Mouse (Mus musculus): ENCODE results near the gene Psg19.
"Not testable (repeated sequence)": the region's sequence is repeated elsewhere in the genome, so short reads cannot be mapped to it uniquely, and the experiment has no call there.

The Psg19 gene

DNA sequence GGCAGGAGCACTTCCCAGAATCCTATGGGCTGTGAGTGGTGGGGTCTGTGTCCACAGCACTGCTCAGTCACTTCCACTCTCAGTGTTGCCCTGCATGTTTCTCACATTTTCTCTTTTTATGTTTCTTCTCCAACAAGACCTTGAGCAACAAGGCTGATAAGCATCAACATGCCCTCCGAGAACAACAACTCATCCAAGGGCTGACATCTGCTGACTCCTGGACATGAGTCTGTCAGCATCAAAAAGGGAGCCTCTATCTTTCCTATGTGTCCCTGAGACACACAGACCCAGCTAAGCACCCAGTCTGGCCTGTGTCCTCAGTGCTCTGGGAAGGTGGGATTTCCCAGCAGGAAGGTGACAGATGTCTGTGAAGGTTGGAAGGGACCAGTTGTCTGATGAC is at the start of gene Psg19:
Gene Psg19, minus strand, starts transcription at position 101 of the 400 bp plus-strand sequence.
- DNase-seq (ENCODE audit: low spot score) = no peak

DNA sequence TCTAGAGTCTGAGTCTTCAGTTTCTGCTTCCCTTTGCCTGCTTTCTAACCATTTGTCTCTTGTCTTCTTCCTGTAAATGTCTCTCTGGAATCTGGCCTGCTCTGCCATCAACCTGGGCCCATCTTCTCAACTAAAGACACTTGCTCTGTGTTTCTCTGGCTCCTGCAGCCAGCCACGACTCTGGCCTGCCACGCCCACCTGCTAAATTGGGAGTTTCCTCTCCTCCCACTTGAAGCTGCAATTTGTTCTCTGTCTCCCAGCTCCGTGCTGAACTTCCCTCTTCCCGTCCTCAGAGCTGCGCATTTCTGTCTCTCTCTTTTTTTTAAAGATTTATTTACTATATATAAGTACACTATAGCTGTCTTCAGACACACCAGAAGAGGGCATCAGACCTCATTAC is 46.5 kb upstream of the Psg19 start:
- no peak for DNase-seq (ENCODE audit: low spot score)

DNA sequence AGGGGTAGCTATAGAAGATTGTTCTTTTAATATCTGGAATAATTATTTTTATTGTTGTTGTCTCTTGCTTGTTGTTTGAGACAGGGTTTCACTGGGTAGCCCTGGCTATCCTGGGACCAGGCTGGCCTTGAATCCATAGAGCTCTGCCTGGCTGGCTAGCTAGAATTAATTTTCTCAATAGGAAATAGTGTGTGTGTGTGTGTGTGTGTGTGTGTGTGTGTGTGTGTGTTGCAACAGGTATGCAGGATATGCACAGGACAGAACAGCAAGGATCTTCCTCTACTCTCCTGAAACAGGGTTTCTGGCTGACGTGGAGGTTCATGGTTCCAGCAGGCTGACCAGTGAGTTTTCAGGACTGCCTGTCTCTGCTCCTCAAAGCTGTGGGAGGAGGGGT is 42.9 kb upstream of the Psg19 start:
- DNase-seq (ENCODE audit: low spot score) = no peak

DNA sequence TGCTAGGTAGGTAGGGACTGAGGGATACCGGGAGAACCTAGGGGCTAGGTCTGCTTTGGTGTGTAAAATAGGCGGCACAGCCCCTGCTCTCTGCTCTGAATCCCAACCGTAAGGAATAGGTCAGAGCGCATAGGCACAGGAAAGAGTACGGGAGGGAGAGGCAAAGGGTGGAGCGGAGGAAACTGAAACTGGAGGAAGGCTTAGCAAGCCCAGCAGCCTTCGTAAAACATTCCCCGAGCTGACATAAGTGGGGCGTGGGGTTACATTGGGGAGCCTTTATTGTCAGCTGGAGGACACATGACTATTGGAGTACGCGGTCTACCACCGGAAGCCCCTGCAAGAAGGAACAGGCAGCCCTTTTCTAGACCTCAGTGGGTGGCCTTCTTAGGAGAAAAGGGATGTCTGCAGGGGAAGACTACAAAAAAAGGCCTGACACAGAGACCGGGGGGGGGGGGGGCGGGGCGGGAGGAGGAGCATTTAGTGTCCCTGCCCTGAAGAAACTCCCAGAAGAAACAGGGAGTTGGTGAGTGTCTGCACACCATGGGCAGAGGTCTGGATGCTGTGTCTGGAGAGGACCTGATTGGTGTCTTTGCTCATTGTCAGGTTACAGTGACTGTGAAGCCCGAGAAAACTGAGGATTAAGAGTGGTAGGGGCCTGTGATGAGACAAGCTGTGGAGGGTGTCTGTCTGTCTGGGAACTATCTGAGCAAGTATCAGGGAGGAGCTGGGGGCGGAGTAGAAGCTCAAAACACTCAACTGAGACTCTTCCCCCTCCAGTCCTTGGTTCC is 42.3 kb upstream of the Psg19 start:
- DNase-seq (ENCODE audit: low spot score) = peak; percentile 83

DNA sequence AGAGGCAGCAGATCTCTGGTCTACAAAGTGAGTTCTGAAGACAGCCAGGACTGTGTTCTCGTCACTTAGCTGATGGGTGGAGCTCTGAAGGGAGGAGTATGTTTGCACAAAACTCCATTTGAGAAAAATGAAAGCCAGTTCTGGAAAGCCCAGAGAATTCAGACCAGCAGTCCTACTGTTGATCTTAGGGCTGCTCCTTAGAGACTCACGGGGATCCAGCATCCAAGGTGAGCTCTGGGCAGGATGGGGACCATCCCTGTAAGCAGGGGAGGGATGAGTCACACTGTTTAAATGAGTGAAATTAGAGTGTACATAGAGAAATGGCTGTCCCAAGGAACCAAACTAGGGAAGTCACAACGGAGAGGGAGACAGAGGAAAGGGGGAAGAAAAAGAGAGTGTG is 41.5 kb upstream of the Psg19 start, which contains the start of gene Mill2:
Gene Mill2, plus strand, starts transcription at position 102 of the 400 bp plus-strand sequence.
- peak; percentile 48 for DNase-seq (ENCODE audit: low spot score)

GRCm38 (mm10) chr7:18832298-18832697 is 34.0 kb upstream of the Psg19 start:
- DNase-seq (ENCODE audit: low spot score) = peak; percentile 17

- DNase-seq (ENCODE audit: low spot score) = no peak
Observed at GRCm38 (mm10) chr7:18829545-18829944, 31.2 kb upstream of the Psg19 start.

GRCm38 (mm10) chr7:18828592-18828991 is 30.3 kb upstream of the Psg19 start:
- no peak for DNase-seq (ENCODE audit: low spot score)

DNA sequence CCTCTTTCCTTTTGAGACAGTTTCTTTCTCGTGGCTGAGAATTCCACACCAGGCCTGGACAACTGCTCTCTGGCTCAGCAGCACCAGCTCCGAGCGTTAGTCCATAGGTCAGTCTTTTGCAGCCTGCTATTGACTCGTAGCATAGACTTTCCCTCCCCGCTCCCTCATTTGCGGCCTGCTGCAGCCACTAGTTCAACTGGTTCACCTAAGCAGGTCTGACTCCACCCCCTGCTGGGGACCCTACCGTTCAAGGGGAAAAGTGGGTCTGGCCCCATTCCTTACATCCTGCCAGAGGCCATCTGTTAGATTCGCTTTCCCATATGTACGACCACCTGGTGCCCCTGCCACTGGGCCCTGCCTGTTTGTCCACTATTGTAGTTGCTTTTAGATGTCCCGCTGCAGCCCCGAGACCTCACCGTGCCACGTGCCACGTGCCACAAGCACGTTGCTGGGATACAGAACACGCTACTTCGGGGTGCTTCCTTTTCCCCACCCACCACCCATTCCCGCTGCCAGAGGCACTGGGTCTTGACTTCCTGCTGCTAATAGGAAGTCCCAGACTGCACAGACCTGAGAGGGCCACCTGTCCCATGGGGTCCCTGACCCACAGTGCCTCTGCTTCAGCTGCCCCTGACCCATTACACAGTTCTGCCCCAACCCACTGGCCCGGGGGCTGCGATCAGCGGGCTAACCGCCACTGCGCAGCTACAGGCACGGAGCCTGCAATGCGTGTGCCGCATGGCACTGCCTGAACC is 29.6 kb upstream of the Psg19 start:
- DNase-seq (ENCODE audit: low spot score) = no peak

- no peak for DNase-seq (ENCODE audit: low spot score)
Observed at GRCm38 (mm10) chr7:18821507-18821906, 23.2 kb upstream of the Psg19 start, which contains the start of gene Psg17. Gene Psg17 (minus strand): TSS chr7:18821607.

DNA sequence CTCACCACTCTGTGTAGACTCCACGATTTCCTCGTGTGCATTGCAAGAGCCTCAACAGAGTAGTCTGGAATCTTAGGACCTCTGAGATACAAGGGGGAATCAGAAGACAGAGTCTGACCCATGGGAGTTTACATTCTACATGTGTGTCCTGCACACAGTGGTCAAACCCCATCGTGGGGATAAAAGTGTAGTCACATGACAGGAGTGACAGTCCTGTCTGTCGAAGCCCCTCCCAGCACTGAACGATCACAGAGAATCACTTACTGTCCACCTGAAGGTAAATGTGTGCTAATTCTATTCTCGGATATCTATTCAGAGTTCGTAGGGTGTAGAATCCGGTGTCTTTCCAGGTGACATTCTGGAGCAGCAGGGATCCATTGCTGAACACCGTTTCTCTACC is 20.0 kb upstream of the Psg19 start:
- no peak for DNase-seq (ENCODE audit: low spot score)

- no peak for DNase-seq (ENCODE audit: low spot score)
Observed at GRCm38 (mm10) chr7:18803526-18803925, 5.2 kb upstream of the Psg19 start.

GRCm38 (mm10) chr7:18799129-18799528 is 809 bp upstream of the Psg19 start:
- no peak for DNase-seq (ENCODE audit: low spot score)

- DNase-seq (ENCODE audit: low spot score) = not testable (repeated sequence)
Observed at GRCm38 (mm10) chr7:18790671-18791070, 7.6 kb downstream of the Psg19 start.

DNA sequence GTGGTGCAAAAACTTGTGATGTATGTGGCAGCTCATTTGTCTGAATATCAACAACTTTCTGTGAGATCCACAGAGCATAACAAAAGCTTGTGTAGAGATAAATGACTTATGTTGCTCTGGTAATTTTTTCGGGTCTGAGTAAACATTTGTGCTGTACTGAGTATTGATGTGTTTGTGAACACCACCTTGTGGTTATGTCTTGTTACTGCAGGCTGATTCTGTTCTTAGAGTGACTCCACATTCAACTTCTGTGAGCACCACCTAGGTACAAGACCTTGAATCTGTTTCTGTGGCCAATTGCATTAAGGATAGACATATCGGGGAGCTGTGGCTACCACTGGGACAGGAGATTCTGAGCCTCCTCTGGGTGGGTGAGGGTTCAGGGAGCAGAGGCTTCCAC is 17.0 kb downstream of the Psg19 start:
- DNase-seq (ENCODE audit: low spot score) = not testable (repeated sequence)

DNA sequence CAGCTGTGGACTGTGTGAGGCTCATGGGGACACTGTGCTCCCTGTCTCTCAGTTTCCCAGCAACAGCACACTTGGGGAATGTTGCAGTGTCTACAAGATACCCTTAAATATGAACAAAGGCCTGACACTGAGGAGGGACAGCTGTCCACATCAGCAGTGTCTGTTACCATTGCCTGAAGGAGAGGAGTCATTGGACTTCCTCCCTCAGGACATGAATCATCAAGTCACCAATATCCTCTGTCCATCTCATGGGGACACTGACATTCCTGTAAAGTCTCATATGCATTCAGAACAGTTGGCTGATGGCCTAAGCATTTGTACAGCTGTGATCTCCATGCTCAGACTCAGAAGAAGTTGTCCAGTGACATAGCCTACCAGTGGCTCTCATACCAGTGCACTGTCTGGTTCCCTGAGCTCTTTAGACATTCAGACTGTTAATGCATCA is 19.0 kb downstream of the Psg19 start:
- no peak for DNase-seq (ENCODE audit: low spot score)

- not testable (repeated sequence) for DNase-seq (ENCODE audit: low spot score)
Observed at GRCm38 (mm10) chr7:18762885-18763284, 35.4 kb downstream of the Psg19 start.

DNA sequence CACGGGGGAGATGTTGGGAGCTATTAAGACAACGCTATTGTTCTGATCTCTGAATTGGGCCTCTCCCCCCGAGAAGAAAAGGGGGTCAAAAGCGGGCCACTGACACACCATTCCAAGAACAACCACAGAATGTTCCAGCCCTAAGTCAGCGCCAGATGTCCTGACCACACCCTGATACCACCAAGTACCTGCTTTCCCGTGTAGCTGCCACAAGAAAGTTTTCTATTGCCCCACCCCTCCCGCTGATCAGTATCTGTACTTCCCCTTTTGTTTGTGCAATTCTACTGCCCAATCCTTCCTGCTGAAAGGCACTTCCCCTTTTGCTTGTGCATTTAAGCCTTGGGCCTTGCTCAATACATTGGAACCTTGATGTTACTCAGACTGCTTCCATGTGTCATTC is 38.2 kb downstream of the Psg19 start:
- not testable (repeated sequence) for DNase-seq (ENCODE audit: low spot score)

DNA sequence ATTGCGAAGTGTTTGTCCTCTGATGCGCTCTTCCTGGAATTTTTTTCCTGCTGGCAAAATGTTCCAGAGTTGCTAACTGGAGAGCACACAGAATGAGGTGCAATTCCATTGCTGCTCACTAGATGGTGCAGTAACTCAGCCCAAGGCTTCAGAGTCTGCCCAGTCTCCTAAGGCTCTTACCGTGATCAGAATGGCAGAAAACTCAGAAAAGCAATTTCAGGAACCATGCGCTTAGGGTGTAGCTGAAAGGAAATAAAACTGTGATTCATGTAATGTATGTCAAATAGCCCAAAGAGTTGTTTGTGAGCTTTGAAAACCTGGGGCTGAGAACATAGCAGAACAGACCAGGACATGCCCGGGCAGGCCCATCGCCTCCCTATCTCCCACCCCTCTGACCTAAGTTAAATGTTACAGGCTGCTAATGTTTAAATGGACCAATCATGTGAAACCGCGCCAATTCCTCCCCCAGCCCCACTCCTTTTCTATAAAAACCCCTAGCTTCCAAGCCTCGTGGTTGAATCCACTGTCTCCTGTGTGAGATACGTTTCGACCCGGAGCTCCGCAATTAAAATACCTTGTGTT is 48.3 kb downstream of the Psg19 start:
- peak; percentile 59 for DNase-seq (ENCODE audit: low spot score)

GRCm38 (mm10) chr7:18748994-18749895 is 49.1 kb downstream of the Psg19 start:
- DNase-seq (ENCODE audit: low spot score) = no peak

DNA sequence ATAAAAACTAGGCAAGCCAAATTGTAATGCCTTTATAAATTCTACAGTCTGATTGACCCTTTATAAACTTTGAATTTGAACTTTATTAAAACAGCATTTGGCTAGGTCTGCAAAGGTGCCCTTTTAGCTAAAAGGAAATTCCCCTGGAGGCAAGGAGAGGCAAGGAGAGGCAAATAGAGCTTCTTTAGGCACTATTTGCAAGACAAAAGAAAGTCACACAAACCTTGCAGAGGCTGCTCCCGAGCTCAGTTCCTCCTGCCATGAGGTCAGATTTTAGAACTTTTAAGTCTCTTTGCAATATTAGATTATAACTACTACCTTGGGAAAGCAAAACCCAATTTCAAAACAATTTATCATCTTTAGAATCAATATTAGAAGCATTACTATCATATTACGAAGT is 50.9 kb downstream of the Psg19 start:
- not testable (repeated sequence) for DNase-seq (ENCODE audit: low spot score)

Data from lung, postnatal 25 days (tissue).